Mouse (Mus musculus) hematopoietic multipotent progenitor cell, adult 10-12 weeks (in vitro differentiated cells): ENCODE results near the gene Olig2. TPM values are rescaled to one million over a fixed set of nuclear protein-coding genes. Genes with fewer than 3 reads are reported as not detected.

ENCODE experiments used
- polyA plus RNA-seq: library from polyadenylated mRNA; stranded (reverse); fragments of >175 nt; gene quantifications from 2 replicates; pipeline ENCODE4 v1.2.3, GENCODE M21; 2012; ENCODE audit warnings: low replicate concordance

Olig2 gene
- not detected in 2 replicates for polyA plus RNA-seq

GRCm38 (mm10) chr16:91225233-91226037, at the start of gene Olig2:
Gene Olig2 (plus strand): TSS chr16:91225457.

GRCm38 (mm10) chr16:91269468-91270211, 44.4 kb downstream of the Olig2 start, which contains the start of gene Olig1:
Gene Olig1 (plus strand): TSS chr16:91269772.

Other genes starting within 250 kb of the Olig2 start
- gene Synj1, start 214.1 kb upstream of the Olig2 start, polyA plus RNA-seq: 59.6 and 98.0 TPM in 2 replicates
- 31.6 and 43.3 TPM in 2 replicates for gene Paxbp1, start 180.9 kb upstream of the Olig2 start, polyA plus RNA-seq
- gene 4932438H23Rik, start 130.3 kb upstream of the Olig2 start, polyA plus RNA-seq: not detected in 2 replicates
- gene Olig1, start 44.3 kb downstream of the Olig2 start, polyA plus RNA-seq: 0.09 and 0.39 TPM in 2 replicates
- gene Ifnar2, start 147.3 kb downstream of the Olig2 start, polyA plus RNA-seq: 61.0 and 154 TPM in 2 replicates
- gene Gm21970, start 166.3 kb downstream of the Olig2 start, polyA plus RNA-seq: not detected in 2 replicates
- gene Il10rb, start 180.7 kb downstream of the Olig2 start, polyA plus RNA-seq: 34.3 and 38.9 TPM in 2 replicates